Mouse (Mus musculus): ENCODE results near the gene Ahcyl1. TPM values are rescaled to one million over a fixed set of nuclear protein-coding genes. Genes with fewer than 3 reads are reported as not detected.

Gene Ahcyl1
- polyA plus RNA-seq, 1 experiment from 2014 or later, result 79.2 TPM

DNA sequence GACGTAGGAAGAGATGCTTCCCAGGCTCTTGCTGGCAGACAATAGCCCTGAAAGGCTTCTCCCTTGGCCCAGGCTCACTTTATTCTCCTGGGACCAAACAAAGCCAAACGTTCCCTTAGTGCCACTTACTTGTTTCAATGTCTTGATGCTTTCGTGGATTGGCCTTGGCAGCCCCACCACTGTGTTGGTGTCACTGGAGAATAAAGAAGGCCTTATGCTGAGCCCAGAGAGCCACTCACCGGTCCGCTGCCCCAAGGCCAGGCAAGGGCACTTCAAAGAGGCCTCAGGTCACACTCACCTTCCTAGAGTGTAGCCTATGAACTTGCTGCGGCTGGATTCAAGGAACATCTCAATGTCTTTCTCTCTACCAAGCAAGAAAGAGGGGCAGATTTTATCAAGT is 76.4 kb downstream of the Ahcyl1 start:
- DNase-seq (ENCODE audit: low spot score) (no peak), ATAC-seq (replicated peaks; ENCODE audit: low FRiP score, low read depth) (no peak)
- Histone ChIP-seq H3K27me3 (ENCODE audit: insufficient read depth, low read length) (no peaks in the 10 kb centered on the region), H3K9me3 (replicated peaks; ENCODE audit: low read length) (no peaks in the 10 kb centered on the region), H3K27ac (no peak overlapping the region), H3K4me1 (replicated peaks; ENCODE audit: insufficient read depth, low read length) (no peaks in the 10 kb centered on the region), H3K36me3 (ENCODE audit: insufficient read depth, low read length) (peaks cover 85% of the 10 kb centered on the region), H3K4me2 (ENCODE audit: low read length) (no peak overlapping the region), H3K9ac (ENCODE audit: low read depth, low read length) (no peak overlapping the region), H3K4me3 (replicated peaks; ENCODE audit: low read depth, low read length) (no peak overlapping the region)
- TF ChIP-seq CTCF (IDR thresholded peaks at IDR 0.05; ENCODE audit: low read depth), result no peak
- WGBS, result 89% methylated on average over 6 of the region's 6 CpGs

DNA sequence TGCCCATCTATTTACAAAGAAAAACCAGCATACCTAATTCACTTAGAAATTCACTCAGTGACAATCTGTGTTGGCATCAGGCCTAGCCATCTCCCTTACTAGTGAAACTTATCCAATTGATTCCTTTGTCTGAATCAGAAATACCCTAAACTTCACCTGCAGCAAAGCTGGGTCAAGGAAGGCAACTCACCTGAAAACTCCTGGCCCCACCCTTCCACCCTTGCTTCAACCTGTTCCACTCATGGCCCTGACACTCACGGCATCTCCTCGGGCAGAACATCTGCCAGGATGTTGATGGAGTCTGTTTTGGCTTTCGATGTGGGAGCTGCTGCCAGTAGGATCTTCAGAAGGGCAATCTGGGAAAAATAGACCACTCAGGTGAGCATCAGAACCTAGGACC is 78.6 kb downstream of the Ahcyl1 start:
- TF ChIP-seq CTCF (IDR thresholded peaks at IDR 0.05; ENCODE audit: low read depth), result no peak
- Histone ChIP-seq H3K36me3 (ENCODE audit: insufficient read depth, low read length) (peaks cover 88% of the 10 kb centered on the region), H3K9ac (ENCODE audit: low read depth, low read length) (no peak overlapping the region), H3K4me3 (replicated peaks; ENCODE audit: low read depth, low read length) (no peak overlapping the region), H3K4me2 (ENCODE audit: low read length) (no peak overlapping the region), H3K27me3 (ENCODE audit: insufficient read depth, low read length) (no peaks in the 10 kb centered on the region), H3K4me1 (replicated peaks; ENCODE audit: insufficient read depth, low read length) (no peaks in the 10 kb centered on the region), H3K9me3 (replicated peaks; ENCODE audit: low read length) (no peaks in the 10 kb centered on the region), H3K27ac (no peak overlapping the region)
- WGBS, result 97% methylated on average over 3 of the region's 3 CpGs
- ATAC-seq (replicated peaks; ENCODE audit: low FRiP score, low read depth) (no peak), DNase-seq (ENCODE audit: low spot score) (no peak)

Other genes with a start within 250 kb of the Ahcyl1 start
- gene Kcnc4, start 237.0 kb downstream of the Ahcyl1 start, polyA plus RNA-seq (2015; fragmentation: Nextera tagmentation; extraction: Ambion mirVana), result 0.08 and 0.12 TPM in 2 replicates
- 4.2 and 4.9 TPM in 2 replicates for gene Slc6a17, start 178.5 kb downstream of the Ahcyl1 start, polyA plus RNA-seq (2015; fragmentation: Nextera tagmentation; extraction: Ambion mirVana)
- not detected in 2 replicates for gene Ubl4b, start 141.5 kb downstream of the Ahcyl1 start, polyA plus RNA-seq (2015; fragmentation: Nextera tagmentation; extraction: Ambion mirVana)
- gene Alx3, start 101.5 kb downstream of the Ahcyl1 start, polyA plus RNA-seq (2015; fragmentation: Nextera tagmentation; extraction: Ambion mirVana), result 0.09 TPM in 2 replicates
- gene Gm10961, start 65.2 kb downstream of the Ahcyl1 start, polyA plus RNA-seq (2015; fragmentation: Nextera tagmentation; extraction: Ambion mirVana), result not detected in 2 replicates
- 34.4 and 34.9 TPM in 2 replicates for gene Strip1, start 64.9 kb downstream of the Ahcyl1 start, polyA plus RNA-seq (2015; fragmentation: Nextera tagmentation; extraction: Ambion mirVana)
- gene Csf1, start 63.9 kb upstream of the Ahcyl1 start, polyA plus RNA-seq (2015; fragmentation: Nextera tagmentation; extraction: Ambion mirVana), result 7.8 and 8.7 TPM in 2 replicates
- 0.13 TPM in 1 of 2 replicates, not detected in the other for gene Eps8l3, start 180.7 kb upstream of the Ahcyl1 start, polyA plus RNA-seq (2015; fragmentation: Nextera tagmentation; extraction: Ambion mirVana)
- gene Gstm5, start 199.3 kb upstream of the Ahcyl1 start, polyA plus RNA-seq (2015; fragmentation: Nextera tagmentation; extraction: Ambion mirVana), result 246 and 258 TPM in 2 replicates
- 17.7 and 18.3 TPM in 2 replicates for gene Gstm7, start 235.3 kb upstream of the Ahcyl1 start, polyA plus RNA-seq (2015; fragmentation: Nextera tagmentation; extraction: Ambion mirVana)
- gene Gstm6, start 247.2 kb upstream of the Ahcyl1 start, polyA plus RNA-seq (2015; fragmentation: Nextera tagmentation; extraction: Ambion mirVana), result 8.5 and 8.8 TPM in 2 replicates

All from kidney, postnatal 0 days (tissue).